Mouse (Mus musculus): Measurements from ENCODE around the gene Ccdc82. TPM values are rescaled to one million over a fixed set of nuclear protein-coding genes. Genes with fewer than 3 reads are reported as not detected.

The Ccdc82 gene
- total RNA-seq (2021): 10 to 100 TPM; 23.6 to 27.0 TPM

GRCm38 (mm10) chr9:13246815-13247638 lies at the start of gene Ccdc82:
TSS of gene Ccdc82 (plus strand) at chr9:13246955.
- DNase-seq: peak; percentile 96
- intact Hi-C loops (cut with DNase I): no loop called here

- DNase-seq: no peak
- intact Hi-C loops (cut with DNase I): no loop called here
These were observed 46.7 kb upstream of the Ccdc82 start for GRCm38 (mm10) chr9:13200079-13200478.

GRCm38 (mm10) chr9:13203109-13203508 lies 43.6 kb upstream of the Ccdc82 start:
- intact Hi-C loops (cut with DNase I): no loop called here
- DNase-seq: no peak

- DNase-seq: no peak
- intact Hi-C loops (cut with DNase I): no loop called here
These were observed 43.1 kb upstream of the Ccdc82 start for GRCm38 (mm10) chr9:13203681-13204080.

- intact Hi-C loops (cut with DNase I): no loop called here
- DNase-seq: no peak
These were observed 40.4 kb upstream of the Ccdc82 start for GRCm38 (mm10) chr9:13206369-13206768.

DNA sequence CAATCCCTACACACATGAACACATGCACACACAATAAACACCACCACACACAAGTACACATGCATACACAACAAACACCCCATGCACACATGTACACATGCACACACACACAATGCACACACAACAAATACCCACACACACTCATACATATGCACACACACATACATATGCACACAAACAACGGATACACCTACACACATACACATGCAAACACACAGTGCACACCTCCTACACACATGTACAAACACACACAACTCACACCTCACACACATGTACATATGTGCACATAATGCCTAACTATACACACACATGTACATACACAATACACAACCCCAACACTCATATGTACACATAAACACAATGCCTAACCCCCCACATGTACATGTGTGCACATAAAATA lies 20.9 kb upstream of the Ccdc82 start:
- no peak for DNase-seq
- intact Hi-C loops (cut with DNase I): no loop called here

DNA sequence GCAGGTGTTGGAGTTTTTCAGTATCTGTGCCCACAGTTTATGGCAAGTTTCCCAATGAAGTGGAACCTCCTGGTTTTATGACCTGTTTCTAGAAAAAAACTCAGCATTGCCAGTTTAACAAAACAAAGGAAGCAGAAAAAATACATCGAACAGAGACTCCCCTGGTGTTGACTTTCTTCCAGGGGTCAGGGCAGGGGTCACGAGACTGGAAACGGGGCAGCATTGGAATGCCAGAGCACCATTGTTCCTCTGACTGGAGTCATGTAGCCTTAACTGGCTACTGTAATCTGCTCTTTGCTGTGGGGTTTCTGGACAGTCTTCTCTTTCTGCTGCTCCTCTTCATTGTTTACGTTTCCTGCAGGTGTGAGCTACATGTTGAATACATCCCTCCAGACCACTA lies 16.2 kb upstream of the Ccdc82 start:
- DNase-seq: no peak
- intact Hi-C loops (cut with DNase I): loop anchor here (5.0 to 10.0 kb wide), 4 partner anchors 487 to 1467 kb away; partner anchors contain the start of genes Cep57 and Fam76b

GRCm38 (mm10) chr9:13231545-13232216 lies 15.1 kb upstream of the Ccdc82 start:
- no peak for DNase-seq
- intact Hi-C loops (cut with DNase I): loop anchor here (5.0 to 10.0 kb wide), 4 partner anchors 486 to 1466 kb away; partner anchors contain the start of genes Cep57 and Fam76b

- no peak for DNase-seq
These were observed 4.4 kb upstream of the Ccdc82 start for GRCm38 (mm10) chr9:13242321-13242720.

GRCm38 (mm10) chr9:13245481-13245880 lies 1.3 kb upstream of the Ccdc82 start, which contains the start of gene Jrkl:
TSS of gene Jrkl (minus strand) at chr9:13245829.
- DNase-seq: peak; percentile 18
- intact Hi-C loops (cut with DNase I): no loop called here

More at GRCm38 (mm10) chr9:13242321-13242720, 4.4 kb upstream of the Ccdc82 start:
- intact Hi-C loops (cut with DNase I): loop anchor here (5.0 kb wide), 1 partner anchor 410 kb away; no protein-coding TSS in a partner anchor

DNA sequence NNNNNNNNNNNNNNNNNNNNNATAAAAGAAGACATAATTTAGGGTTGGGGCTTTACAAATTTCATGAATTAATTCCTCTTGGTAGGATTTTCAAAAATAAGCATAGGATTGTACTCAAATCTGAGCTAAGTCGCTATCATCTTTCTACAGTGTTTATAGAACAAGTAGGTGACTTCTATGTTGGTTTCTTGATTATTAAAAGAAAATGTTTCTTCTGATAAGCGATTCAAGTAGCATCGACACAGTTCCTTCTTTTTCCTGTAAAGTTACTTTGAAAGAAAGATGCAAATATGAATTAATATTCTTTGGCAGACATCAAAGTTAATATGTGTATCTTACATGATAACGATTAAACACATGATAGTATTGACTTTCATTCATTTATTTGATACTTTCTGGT lies 1.3 kb downstream of the Ccdc82 start:
- no peak for DNase-seq
- intact Hi-C loops (cut with DNase I): no loop called here

- intact Hi-C loops (cut with DNase I): no loop called here
- no peak for DNase-seq
These were observed 4.5 kb downstream of the Ccdc82 start for GRCm38 (mm10) chr9:13251251-13251650.

DNA sequence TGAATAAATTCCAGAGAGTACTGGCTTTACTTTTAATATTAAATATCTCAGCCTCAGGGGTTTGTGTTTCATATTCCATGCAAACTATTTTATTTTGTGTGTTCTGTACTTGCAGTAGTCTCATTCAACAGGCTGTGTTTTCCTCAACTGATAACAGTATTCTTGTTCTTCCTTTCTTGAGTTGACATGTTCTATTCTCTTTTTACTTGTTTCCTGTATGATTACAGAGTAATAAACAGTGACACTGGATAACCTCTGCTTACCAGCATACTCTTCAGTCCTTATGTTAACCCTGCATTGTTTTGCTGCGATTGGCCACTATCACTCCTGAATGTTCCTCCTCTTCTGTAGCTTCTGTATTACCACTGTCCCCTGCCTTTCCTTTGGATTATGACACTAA lies 10.0 kb downstream of the Ccdc82 start:
- DNase-seq: no peak
- intact Hi-C loops (cut with DNase I): no loop called here

- no peak for DNase-seq
- intact Hi-C loops (cut with DNase I): no loop called here
These were observed 11.4 kb downstream of the Ccdc82 start for GRCm38 (mm10) chr9:13258173-13258572.

DNA sequence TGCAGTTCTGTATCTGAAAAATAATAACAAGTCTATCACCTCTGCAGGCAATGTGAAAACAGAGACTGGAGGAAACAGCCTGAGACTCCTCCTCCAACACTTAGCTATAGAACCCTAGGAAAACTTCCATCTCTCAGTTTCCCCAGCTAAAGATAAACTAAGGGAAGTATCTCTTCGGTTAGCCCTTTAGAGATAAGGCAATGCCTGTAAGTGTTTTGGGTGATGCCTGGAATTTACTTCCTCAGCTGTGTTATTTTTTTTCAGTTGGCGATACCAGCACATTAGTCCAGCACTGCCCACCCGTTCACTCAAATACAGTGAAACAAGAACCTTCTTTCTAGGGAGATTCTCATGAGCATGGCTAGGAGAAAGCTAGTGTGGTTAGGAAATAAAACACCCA lies 14.2 kb downstream of the Ccdc82 start:
- intact Hi-C loops (cut with DNase I): no loop called here
- DNase-seq: no peak

GRCm38 (mm10) chr9:13273219-13273618 lies 26.5 kb downstream of the Ccdc82 start:
- intact Hi-C loops (cut with DNase I): no loop called here
- no peak for DNase-seq

GRCm38 (mm10) chr9:13287482-13287881 lies 40.7 kb downstream of the Ccdc82 start:
- intact Hi-C loops (cut with DNase I): no loop called here
- DNase-seq: no peak

- intact Hi-C loops (cut with DNase I): loop anchor here (5.0 kb wide), 1 partner anchor 361 kb away; no protein-coding TSS in a partner anchor
- DNase-seq: peak; percentile 91
These were observed 49.7 kb downstream of the Ccdc82 start for GRCm38 (mm10) chr9:13296274-13297121.

DNA sequence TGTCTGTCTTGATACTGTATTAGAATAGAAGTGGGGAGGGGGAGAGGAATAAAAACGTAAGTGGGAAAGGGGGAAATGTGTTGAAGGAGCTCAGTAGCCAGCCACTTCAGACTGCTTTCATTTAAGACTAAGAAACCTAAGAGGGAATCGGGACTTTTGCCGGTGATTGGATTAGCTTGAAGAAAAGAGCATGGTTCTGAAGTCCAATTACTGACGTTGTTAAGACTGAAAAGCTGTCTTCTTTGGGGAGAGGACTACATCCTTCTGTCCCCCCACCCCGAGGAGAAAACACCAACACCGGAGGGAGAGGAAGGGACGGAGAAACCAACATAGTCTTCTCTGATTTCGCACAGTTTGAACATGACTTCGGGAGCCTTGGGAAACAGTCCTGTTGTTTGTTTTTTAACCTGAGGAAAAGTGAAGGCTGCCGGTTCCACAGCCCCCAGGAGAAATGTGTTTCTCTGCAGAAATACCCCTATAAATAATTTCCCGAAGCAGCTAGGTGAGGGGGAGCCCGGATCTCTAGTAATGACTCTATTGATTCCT lies 50.4 kb downstream of the Ccdc82 start:
- no peak for DNase-seq
- intact Hi-C loops (cut with DNase I): loop anchor here (5.0 kb wide), 1 partner anchor 360 kb away; no protein-coding TSS in a partner anchor
